13 mouse cellular contexts compared by ENCODE assay signal in genomic region chr3:130252355-130252754, GRCm38 (mm10).
"Had no signal": no experiment of that assay in that cellular context is flagged by ENCODE, and none has a peak within 500 bp of the region (broad histone marks: within the 10 kb centered on the region; RNA-seq: fewer than 3 reads in every experiment).

No protein-coding gene starts in this region.

- H3K4me2 ChIP-seq: limb, embryonic 13.5 days; neural tube, embryonic 15.5 days had no signal

- H3K4me3 ChIP-seq: limb, embryonic 13.5 days; midbrain, embryonic 10.5 days; myocyte; neural tube, embryonic 15.5 days had no signal

- H3K36me3 ChIP-seq: midbrain, embryonic 10.5 days; neural tube, embryonic 15.5 days had no signal

- H3K4me1 ChIP-seq: midbrain, embryonic 10.5 days; neural tube, embryonic 15.5 days had no signal

- H3K27ac ChIP-seq: limb, embryonic 13.5 days; liver, embryonic 14.5 days; midbrain, embryonic 10.5 days; neural tube, embryonic 15.5 days had no signal

- DNase-seq: kidney, adult 9 months; kidney, postnatal 14 days; left cerebral cortex, postnatal 4 days; lung, adult 2 months; midbrain, embryonic 14.5 days; right cerebral cortex, adult 18-20 months; right cerebral cortex, postnatal 25 days; thymus, postnatal 36 days had no signal

- H3K27me3 ChIP-seq: limb, embryonic 13.5 days; neural tube, embryonic 15.5 days had no signal

- H3K9me3 ChIP-seq: midbrain, embryonic 10.5 days; neural tube, embryonic 15.5 days had no signal

- H3K9ac ChIP-seq: limb, embryonic 13.5 days; liver, embryonic 14.5 days; neural tube, embryonic 15.5 days had no signal
